34 mouse cellular contexts compared by ENCODE assay signal in the genomic region with DNA sequence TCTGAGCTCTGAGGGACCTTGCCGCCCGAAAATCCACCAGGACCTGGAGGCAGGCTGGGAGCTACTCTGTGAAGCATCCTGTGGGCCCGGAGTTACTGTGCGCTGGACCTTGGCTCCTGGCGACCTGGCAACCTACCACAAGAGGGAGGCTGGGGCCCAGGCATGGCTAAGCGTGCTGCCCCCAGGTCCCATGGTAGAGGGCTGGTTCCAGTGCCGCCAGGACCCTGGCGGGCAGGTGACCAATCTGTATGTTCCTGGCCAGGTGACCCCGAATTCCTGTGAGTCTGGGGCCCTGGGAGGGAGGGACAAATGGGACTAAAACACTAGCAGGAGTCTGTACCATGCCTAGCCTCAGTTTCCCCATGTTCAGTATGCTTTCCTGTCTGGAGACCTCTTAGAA. TPM values are rescaled to one million over a fixed set of nuclear protein-coding genes. Genes with fewer than 3 reads are reported as not detected.
DNase-seq lines count a peak whose midpoint lies in the region; ATAC-seq and TF ChIP-seq lines count a peak whose summit lies in the region.
"Had no signal": no experiment of that assay in that cellular context is flagged by ENCODE, and none has a peak within 500 bp of the region (broad histone marks: within the 10 kb centered on the region; RNA-seq: fewer than 3 reads in every experiment).

No protein-coding gene starts in this region.

- no peak for TF ChIP-seq EP300 in liver, embryonic 14.5 days (IDR thresholded peaks at IDR 0.05; ENCODE audit: low read depth)

- ATAC-seq in liver, embryonic 14.5 days (ENCODE audit: insufficient read depth): no peak
- no peak for ATAC-seq in liver, embryonic 12.5 days
- ATAC-seq: activated CD4-positive, CD25-positive, alpha-beta regulatory T cell, adult 4 months; CD4-positive, CD25-positive, alpha-beta regulatory T cell, adult 4 months; forebrain, embryonic 14.5 days; forebrain, postnatal 0 days had no signal

- 54% methylated on average over 9 of the region's 9 CpGs for WGBS in liver, embryonic 14.5 days (ENCODE audit: insufficient replicate concordance)
- 51% methylated on average over 9 of the region's 9 CpGs for WGBS in liver, embryonic 12.5 days (ENCODE audit: insufficient replicate concordance)

- no peak overlapping the region for H3K4me3 ChIP-seq in liver, embryonic 14.5 days (ENCODE audit: insufficient read depth in 1 of 2, low read depth in 2 of 2, low read length in 2 of 2)
- no peak overlapping the region for H3K4me3 ChIP-seq in liver, embryonic 12.5 days
- peak overlapping the region; percentile 45 for H3K4me3 ChIP-seq in E14TG2a.4 (replicated peaks; ENCODE audit: low read length)
- H3K4me3 ChIP-seq: embryonic facial prominence, embryonic 12.5 days; embryonic facial prominence, embryonic 15.5 days; gastrocnemius, adult 2 months; hindbrain, embryonic 12.5 days; hindbrain, embryonic 15.5 days had no signal

- H3K36me3 ChIP-seq in liver, embryonic 14.5 days (replicated peaks; ENCODE audit: control insufficient read depth, insufficient read depth, low read depth): no peaks in the 10 kb centered on the region
- H3K36me3 ChIP-seq in liver, embryonic 12.5 days: no peaks in the 10 kb centered on the region
- peaks cover 6% of the 10 kb centered on the region for H3K36me3 ChIP-seq in E14TG2a.4 (ENCODE audit: insufficient read depth, low read length)
- H3K36me3 ChIP-seq: embryonic facial prominence, embryonic 12.5 days; embryonic facial prominence, embryonic 15.5 days; hindbrain, embryonic 12.5 days; hindbrain, embryonic 15.5 days had no signal

- intact Hi-C loops in left cerebral cortex, postnatal 25 days (cut with DNase I): no loop called here

- H3K9ac ChIP-seq in liver, embryonic 14.5 days (replicated peaks): no peak overlapping the region
- no peak overlapping the region for H3K9ac ChIP-seq in liver, embryonic 12.5 days
- H3K9ac ChIP-seq: embryonic facial prominence, embryonic 12.5 days; embryonic facial prominence, embryonic 15.5 days; forebrain, postnatal 0 days; hindbrain, embryonic 12.5 days; hindbrain, embryonic 15.5 days had no signal

- H3K4me2 ChIP-seq in liver, embryonic 14.5 days (ENCODE audit: low read depth): no peak overlapping the region
- H3K4me2 ChIP-seq in liver, embryonic 12.5 days: no peak overlapping the region
- H3K4me2 ChIP-seq: embryonic facial prominence, embryonic 12.5 days; embryonic facial prominence, embryonic 15.5 days; heart, embryonic 11.5 days; hindbrain, embryonic 12.5 days; hindbrain, embryonic 15.5 days had no signal

- peak; percentile 56 for DNase-seq in cerebellum, adult 9-10 months
- no peak for DNase-seq in cerebellum, postnatal 4 days (ENCODE audit: low spot score in 2 of 2)
- no peak for DNase-seq in liver, embryonic 14.5 days (ENCODE audit: low read depth in 3 of 3, low spot score in 3 of 3)
- no peak for DNase-seq in left cerebral cortex, postnatal 25 days (ENCODE audit: low spot score in 2 of 2)
- DNase-seq: adrenal gland, adult 8-10 months; adrenal gland, postnatal 25 days; cerebellum, adult 2 months; forebrain, postnatal 0 days; gastrocnemius, adult 2 months; gastrocnemius, postnatal 14 days; heart, adult 11 months; kidney, adult 18-20 months had no signal

- H3K27me3 ChIP-seq in liver, embryonic 14.5 days (ENCODE audit: control insufficient read depth, insufficient read depth, low read length): no peaks in the 10 kb centered on the region
- 0 out of 2 replicates have a peak, but pooled peaks cover 8% of the 10 kb centered on the region for H3K27me3 ChIP-seq in liver, embryonic 12.5 days (replicated peaks)
- H3K27me3 ChIP-seq in E14TG2a.4 (ENCODE audit: insufficient read depth, low read length): no peaks in the 10 kb centered on the region
- H3K27me3 ChIP-seq: embryonic facial prominence, embryonic 12.5 days; embryonic facial prominence, embryonic 15.5 days; hindbrain, embryonic 12.5 days; hindbrain, embryonic 15.5 days had no signal

- no peak overlapping the region for H3K27ac ChIP-seq in liver, embryonic 14.5 days
- no peak overlapping the region for H3K27ac ChIP-seq in liver, embryonic 12.5 days
- H3K27ac ChIP-seq: embryonic facial prominence, embryonic 12.5 days; embryonic facial prominence, embryonic 15.5 days; gastrocnemius, adult 2 months; hindbrain, embryonic 12.5 days; hindbrain, embryonic 15.5 days had no signal

- peak; percentile 16; the same call in 1 of the 2 replicates for TF ChIP-seq CTCF in liver, embryonic 14.5 days (IDR thresholded peaks at IDR 0.05; ENCODE audit: low read depth)
- TF ChIP-seq CTCF in E14TG2a.4 (conservative IDR thresholded peaks at IDR 0.05; ENCODE audit: low read length): no peak; the same call in 1 of the 2 replicates

- H3K4me1 ChIP-seq in liver, embryonic 14.5 days (replicated peaks; ENCODE audit: control insufficient read depth in 2 of 2, insufficient read depth in 2 of 2, low read length in 1 of 2): peaks cover 6 to 11% of the 10 kb centered on the region in 2 experiments
- peaks cover 33% of the 10 kb centered on the region for H3K4me1 ChIP-seq in liver, embryonic 12.5 days
- H3K4me1 ChIP-seq in E14TG2a.4 (replicated peaks; ENCODE audit: low read depth, low read length): peaks cover 59% of the 10 kb centered on the region

- no peaks in the 10 kb centered on the region for H3K9me3 ChIP-seq in liver, embryonic 14.5 days (ENCODE audit: control insufficient read depth, low read length)
- no peaks in the 10 kb centered on the region for H3K9me3 ChIP-seq in liver, embryonic 12.5 days (replicated peaks)
- H3K9me3 ChIP-seq in E14TG2a.4 (ENCODE audit: low read length): no peaks in the 10 kb centered on the region
- H3K9me3 ChIP-seq: embryonic facial prominence, embryonic 12.5 days; embryonic facial prominence, embryonic 15.5 days; hindbrain, embryonic 12.5 days; hindbrain, embryonic 15.5 days had no signal

RNA-seq across cellular contexts. Expression of a gene that starts 2.1 kb away (rescaled TPM):
- 0.05 and 0.10 TPM in 2 replicates for polyA plus RNA-seq in liver, embryonic 14.5 days (2012; rRNA removed)
- polyA plus RNA-seq in liver, embryonic 14.5 days (2014; fragmentation: Nextera tagmentation; extraction: Ambion mirVana): 0.20 and 0.45 TPM in 2 replicates
- 0.32 and 0.54 TPM in 2 replicates for polyA plus RNA-seq in liver, embryonic 12.5 days (2016; fragmentation: Nextera tagmentation; extraction: Ambion mirVana)
- not detected for total RNA-seq in left cerebral cortex, postnatal 25 days (2021)
- total RNA-seq: adrenal gland, adult 8-10 months; adrenal gland, postnatal 25 days; common myeloid progenitor, adult 5-6 weeks; gastrocnemius, adult 2 months; gastrocnemius, postnatal 14 days; heart, adult 8-10 months; heart, postnatal 25 days; hematopoietic stem cell, adult 5-6 weeks; MEL had no signal
- polyA plus RNA-seq: C2C12; cerebellum, adult 2 months; frontal cortex, adult 2 months had no signal

RNA-seq across cellular contexts. Expression of a gene that starts 2.7 kb away (rescaled TPM):
- polyA plus RNA-seq in liver, embryonic 14.5 days (2012; rRNA removed): 14.3 and 18.7 TPM in 2 replicates
- 24.5 and 25.7 TPM in 2 replicates for polyA plus RNA-seq in liver, embryonic 14.5 days (2014; fragmentation: Nextera tagmentation; extraction: Ambion mirVana)
- polyA plus RNA-seq in liver, embryonic 12.5 days (2016; fragmentation: Nextera tagmentation; extraction: Ambion mirVana): 30.4 and 34.2 TPM in 2 replicates
- 10 to 100 TPM; 82.0 to 82.8 TPM for total RNA-seq in left cerebral cortex, postnatal 25 days (2021)

RNA-seq across cellular contexts. Expression of a gene that starts 15.5 kb away (rescaled TPM):
- 106 and 127 TPM in 2 replicates for polyA plus RNA-seq in liver, embryonic 14.5 days (2012; rRNA removed)
- 115 and 124 TPM in 2 replicates for polyA plus RNA-seq in liver, embryonic 14.5 days (2014; fragmentation: Nextera tagmentation; extraction: Ambion mirVana)
- 188 and 196 TPM in 2 replicates for polyA plus RNA-seq in liver, embryonic 12.5 days (2016; fragmentation: Nextera tagmentation; extraction: Ambion mirVana)
- 10 to 100 TPM; 75.9 to 78.0 TPM for total RNA-seq in left cerebral cortex, postnatal 25 days (2021)

RNA-seq across cellular contexts. Expression of a gene that starts 21.0 kb away (rescaled TPM):
- not detected in 2 replicates for polyA plus RNA-seq in liver, embryonic 14.5 days (2012; rRNA removed)
- polyA plus RNA-seq in liver, embryonic 14.5 days (2014; fragmentation: Nextera tagmentation; extraction: Ambion mirVana): not detected in 2 replicates
- not detected in 2 replicates for polyA plus RNA-seq in liver, embryonic 12.5 days (2016; fragmentation: Nextera tagmentation; extraction: Ambion mirVana)
- under 1 TPM; 0.34 to 0.57 TPM for total RNA-seq in left cerebral cortex, postnatal 25 days (2021)
- total RNA-seq: adrenal gland, adult 8-10 months; adrenal gland, postnatal 25 days; common myeloid progenitor, adult 5-6 weeks; gastrocnemius, postnatal 4 days; heart, adult 8-10 months; heart, postnatal 25 days; hematopoietic stem cell, adult 5-6 weeks; MEL had no signal
- polyA plus RNA-seq: activated CD4-positive, CD25-positive, alpha-beta regulatory T cell, adult 4 months; C2C12; CD4-positive, CD25-positive, alpha-beta regulatory T cell, adult 4 months; cerebellum, adult 2 months; embryonic facial prominence, embryonic 12.5 days; embryonic facial prominence, embryonic 15.5 days; forebrain, embryonic 11.5 days; heart, embryonic 11.5 days; heart, embryonic 14.5 days; heart, postnatal 0 days; hindbrain, embryonic 12.5 days; intestine, embryonic 14.5 days had no signal

RNA-seq across cellular contexts. Expression of a gene that starts 22.3 kb away (rescaled TPM):
- polyA plus RNA-seq in liver, embryonic 14.5 days (2012; rRNA removed): 0.13 TPM in 2 replicates
- polyA plus RNA-seq in liver, embryonic 14.5 days (2014; fragmentation: Nextera tagmentation; extraction: Ambion mirVana): not detected in 2 replicates
- polyA plus RNA-seq in liver, embryonic 12.5 days (2016; fragmentation: Nextera tagmentation; extraction: Ambion mirVana): 0.26 and 0.41 TPM in 2 replicates
- 1 to 10 TPM; 1.5 to 2.4 TPM for total RNA-seq in left cerebral cortex, postnatal 25 days (2021)
- total RNA-seq: hematopoietic stem cell, adult 5-6 weeks had no signal
